8 mouse cellular contexts compared by ENCODE assay signal in genomic region chr12:32757441-32758119, GRCm38 (mm10).
DNase-seq lines count a peak whose midpoint lies in the region.

No protein-coding gene starts in this region.

- DNase-seq in heart, adult 11 months, result peak; percentile 92
- DNase-seq in heart, adult 9 months (ENCODE audit: low spot score in 2 of 2), result no peak
- peak; percentile 98 for DNase-seq in brain, adult 2 months (ENCODE audit: low read depth, low spot score)
- peak; percentile 92 to 94 for DNase-seq in cerebellum, postnatal 14 days
- DNase-seq in layer of hippocampus, postnatal 14 days (ENCODE audit: low spot score in 2 of 2), result peak; percentile 66 to 86
- no peak for DNase-seq in testis, postnatal 10 days (ENCODE audit: low spot score)
- DNase-seq in spleen, postnatal 10 days (ENCODE audit: low spot score in 2 of 2), result no peak
- DNase-seq in testis, postnatal 14 days (ENCODE audit: low spot score), result no peak

Comparison
In these comparisons a context has a peak if more than half of its experiments do, and no peak if none do; other contexts are left out.
1. DNase-seq: peak in heart, adult 11 months (single experiment), brain, adult 2 months (single experiment), cerebellum, postnatal 14 days (2 of 2) and layer of hippocampus, postnatal 14 days (2 of 2); none in heart, adult 9 months (0 of 2), testis, postnatal 10 days (single experiment), spleen, postnatal 10 days (0 of 2) and testis, postnatal 14 days (single experiment).